Mouse (Mus musculus): ENCODE measurements at regions not wholly inside any gene's neighbourhood (a gene's known extent, or its start where the extent isn't known, plus 50 kb on each side); places are given as distances from the start of the nearest gene placed in this dataset.

- no peaks in the 10 kb centered on the region for H3K27me3 ChIP-seq
- H3K4me1 ChIP-seq (replicated peaks) = no peaks in the 10 kb centered on the region
- WGBS = 78% methylated on average over 1 of the region's 1 CpGs
- no peaks in the 10 kb centered on the region for H3K9me3 ChIP-seq
- no peak for ATAC-seq (ENCODE audit: low read depth)
- no peak overlapping the region for H3K4me3 ChIP-seq
- H3K4me2 ChIP-seq = no peak overlapping the region
- no peak overlapping the region for H3K9ac ChIP-seq
- no peak overlapping the region for H3K27ac ChIP-seq (replicated peaks)
- H3K36me3 ChIP-seq = no peaks in the 10 kb centered on the region
Observed at GRCm38 (mm10) chr12:10445738-10446137, 55.2 kb downstream of the Rdh14 start.

- no peak overlapping the region for H3K27ac ChIP-seq (replicated peaks)
- H3K9me3 ChIP-seq = no peaks in the 10 kb centered on the region
- H3K4me1 ChIP-seq (replicated peaks) = no peaks in the 10 kb centered on the region
- H3K4me3 ChIP-seq = no peak overlapping the region
- H3K9ac ChIP-seq = no peak overlapping the region
- no peak overlapping the region for H3K4me2 ChIP-seq
- H3K36me3 ChIP-seq = no peaks in the 10 kb centered on the region
- ATAC-seq (ENCODE audit: low read depth) = no peak
- 87% methylated on average over 1 of the region's 1 CpGs for WGBS
- H3K27me3 ChIP-seq = no peaks in the 10 kb centered on the region
Observed at GRCm38 (mm10) chr12:10457960-10458655, 67.5 kb downstream of the Rdh14 start.

- Histone ChIP-seq H3K9ac (no peak overlapping the region), H3K9me3 (no peaks in the 10 kb centered on the region), H3K4me3 (no peak overlapping the region), H3K4me1 (replicated peaks) (no peaks in the 10 kb centered on the region), H3K27ac (replicated peaks) (no peak overlapping the region), H3K4me2 (no peak overlapping the region), H3K36me3 (no peaks in the 10 kb centered on the region), H3K27me3 (no peaks in the 10 kb centered on the region)
- no peak for ATAC-seq (ENCODE audit: low read depth)
- WGBS = 90% methylated on average over 7 of the region's 7 CpGs
Observed at GRCm38 (mm10) chr12:10461796-10462195, 71.2 kb downstream of the Rdh14 start.

GRCm38 (mm10) chr12:10462956-10463355 is 72.4 kb downstream of the Rdh14 start:
- H3K4me1 ChIP-seq (replicated peaks) = no peaks in the 10 kb centered on the region

GRCm38 (mm10) chr12:10473986-10474385 is 83.4 kb downstream of the Rdh14 start:
- Histone ChIP-seq H3K27me3 (no peaks in the 10 kb centered on the region), H3K4me2 (no peak overlapping the region), H3K4me1 (replicated peaks) (no peaks in the 10 kb centered on the region), H3K9me3 (no peaks in the 10 kb centered on the region), H3K36me3 (no peaks in the 10 kb centered on the region), H3K9ac (no peak overlapping the region), H3K27ac (replicated peaks) (no peak overlapping the region), H3K4me3 (no peak overlapping the region)
- 85% methylated on average over 1 of the region's 1 CpGs for WGBS
- no peak for ATAC-seq (ENCODE audit: low read depth)

More at GRCm38 (mm10) chr12:10462956-10463355, 72.4 kb downstream of the Rdh14 start:
- no peak overlapping the region for H3K4me3 ChIP-seq
- no peaks in the 10 kb centered on the region for H3K9me3 ChIP-seq
- no peaks in the 10 kb centered on the region for H3K27me3 ChIP-seq
- no peak overlapping the region for H3K27ac ChIP-seq (replicated peaks)
- no peak overlapping the region for H3K4me2 ChIP-seq
- 56% methylated on average over 3 of the region's 3 CpGs for WGBS
- no peaks in the 10 kb centered on the region for H3K36me3 ChIP-seq
- no peak overlapping the region for H3K9ac ChIP-seq
- no peak for ATAC-seq (ENCODE audit: low read depth)

- 69% methylated on average over 1 of the region's 1 CpGs for WGBS
Observed at GRCm38 (mm10) chr12:10480781-10481180, 90.2 kb downstream of the Rdh14 start.

GRCm38 (mm10) chr12:10482294-10483010 is 91.9 kb downstream of the Rdh14 start:
- no peak for ATAC-seq (ENCODE audit: low read depth)
- Histone ChIP-seq H3K4me3 (no peak overlapping the region), H3K4me2 (no peak overlapping the region), H3K36me3 (no peaks in the 10 kb centered on the region), H3K9me3 (no peaks in the 10 kb centered on the region), H3K9ac (no peak overlapping the region), H3K27ac (replicated peaks) (no peak overlapping the region), H3K4me1 (replicated peaks) (no peaks in the 10 kb centered on the region), H3K27me3 (no peaks in the 10 kb centered on the region)
- WGBS = 88% methylated on average over 4 of the region's 4 CpGs

More at GRCm38 (mm10) chr12:10480781-10481180, 90.2 kb downstream of the Rdh14 start:
- Histone ChIP-seq H3K9me3 (no peaks in the 10 kb centered on the region), H3K27ac (replicated peaks) (no peak overlapping the region), H3K36me3 (no peaks in the 10 kb centered on the region), H3K27me3 (no peaks in the 10 kb centered on the region), H3K4me2 (no peak overlapping the region), H3K9ac (no peak overlapping the region), H3K4me3 (no peak overlapping the region), H3K4me1 (replicated peaks) (no peaks in the 10 kb centered on the region)
- ATAC-seq (ENCODE audit: low read depth) = no peak

- H3K27ac ChIP-seq (replicated peaks) = no peak overlapping the region
- H3K27me3 ChIP-seq = no peaks in the 10 kb centered on the region
- H3K4me3 ChIP-seq = no peak overlapping the region
- H3K36me3 ChIP-seq = no peaks in the 10 kb centered on the region
- no peak overlapping the region for H3K4me2 ChIP-seq
- no peaks in the 10 kb centered on the region for H3K4me1 ChIP-seq (replicated peaks)
- ATAC-seq (ENCODE audit: low read depth) = no peak
- no peak overlapping the region for H3K9ac ChIP-seq
- no peaks in the 10 kb centered on the region for H3K9me3 ChIP-seq
Observed at GRCm38 (mm10) chr12:10506721-10507120, 116.1 kb downstream of the Rdh14 start.

GRCm38 (mm10) chr12:10513526-10513925 is 123.0 kb downstream of the Rdh14 start:
- Histone ChIP-seq H3K27me3 (no peaks in the 10 kb centered on the region), H3K36me3 (no peaks in the 10 kb centered on the region), H3K4me2 (no peak overlapping the region), H3K9ac (no peak overlapping the region), H3K4me3 (no peak overlapping the region), H3K9me3 (no peaks in the 10 kb centered on the region), H3K4me1 (replicated peaks) (no peaks in the 10 kb centered on the region), H3K27ac (replicated peaks) (no peak overlapping the region)
- WGBS = 82% methylated on average over 5 of the region's 5 CpGs
- no peak for ATAC-seq (ENCODE audit: low read depth)

- H3K27ac ChIP-seq (replicated peaks) = no peak overlapping the region
- H3K4me2 ChIP-seq = no peak overlapping the region
- no peaks in the 10 kb centered on the region for H3K36me3 ChIP-seq
- ATAC-seq (ENCODE audit: low read depth) = no peak
- H3K9ac ChIP-seq = no peak overlapping the region
- no peaks in the 10 kb centered on the region for H3K4me1 ChIP-seq (replicated peaks)
- no peaks in the 10 kb centered on the region for H3K9me3 ChIP-seq
- no peak overlapping the region for H3K4me3 ChIP-seq
- WGBS = 86% methylated on average over 8 of the region's 8 CpGs
- H3K27me3 ChIP-seq = no peaks in the 10 kb centered on the region
Observed at GRCm38 (mm10) chr12:10514278-10514677, 123.7 kb downstream of the Rdh14 start.

- 67% methylated on average over 7 of the region's 7 CpGs for WGBS
- ATAC-seq (ENCODE audit: low read depth) = no peak
Observed at GRCm38 (mm10) chr12:10524509-10525286, 134.1 kb downstream of the Rdh14 start.

GRCm38 (mm10) chr12:10525934-10526333 is 135.4 kb downstream of the Rdh14 start:
- no peak overlapping the region for H3K27ac ChIP-seq (replicated peaks)
- H3K4me3 ChIP-seq = no peak overlapping the region
- H3K9ac ChIP-seq = no peak overlapping the region
- no peak overlapping the region for H3K4me2 ChIP-seq
- no peaks in the 10 kb centered on the region for H3K4me1 ChIP-seq (replicated peaks)
- no peak for ATAC-seq (ENCODE audit: low read depth)
- H3K27me3 ChIP-seq = no peaks in the 10 kb centered on the region
- no peaks in the 10 kb centered on the region for H3K9me3 ChIP-seq
- no peaks in the 10 kb centered on the region for H3K36me3 ChIP-seq
- WGBS = 88% methylated on average over 4 of the region's 4 CpGs

More at GRCm38 (mm10) chr12:10524509-10525286, 134.1 kb downstream of the Rdh14 start:
- H3K9me3 ChIP-seq = no peaks in the 10 kb centered on the region
- H3K9ac ChIP-seq = no peak overlapping the region
- no peak overlapping the region for H3K27ac ChIP-seq (replicated peaks)
- no peak overlapping the region for H3K4me3 ChIP-seq
- no peaks in the 10 kb centered on the region for H3K4me1 ChIP-seq (replicated peaks)
- no peaks in the 10 kb centered on the region for H3K27me3 ChIP-seq
- no peak overlapping the region for H3K4me2 ChIP-seq
- no peaks in the 10 kb centered on the region for H3K36me3 ChIP-seq

Measured in neural tube, embryonic 13.5 days (tissue).